In the genomic region with DNA sequence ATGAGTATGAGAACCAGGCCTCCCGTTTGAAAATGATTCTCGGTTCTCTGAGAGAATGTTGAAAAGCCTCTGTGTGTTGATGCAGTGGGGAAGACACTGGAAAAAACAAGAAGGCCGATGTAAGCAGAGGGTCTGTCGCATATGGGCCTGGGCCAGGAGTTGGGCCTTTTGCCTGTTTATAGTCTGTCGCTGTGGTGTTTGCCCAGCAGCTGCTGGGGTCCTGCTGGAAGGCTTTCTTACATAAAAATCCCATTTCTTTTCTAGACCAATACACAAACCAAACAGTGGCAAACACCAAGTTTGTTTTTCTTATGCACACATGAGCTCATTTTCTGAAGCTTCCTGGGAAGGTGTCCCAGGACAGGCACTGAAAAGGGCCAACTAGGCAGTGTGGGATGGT, we compare ENCODE assay signal across 12 mouse cellular contexts.
"Had no signal": no experiment of that assay in that cellular context is flagged by ENCODE, and none has a peak within 500 bp of the region (broad histone marks: within the 10 kb centered on the region; RNA-seq: fewer than 3 reads in every experiment).

No protein-coding gene starts in this region.

- DNase-seq: kidney, adult 18-20 months; kidney, adult 9 months; kidney, postnatal 14 days; kidney, postnatal 4 days; liver, embryonic 13.5 days; thymus, adult 18-20 months; thymus, postnatal 36 days had no signal

- H3K4me3 ChIP-seq: liver, embryonic 13.5 days; megakaryocyte, embryonic 14.5 days; midbrain, embryonic 15.5 days; neural tube, embryonic 12.5 days had no signal

- H3K27me3 ChIP-seq: liver, embryonic 13.5 days; megakaryocyte, embryonic 14.5 days; midbrain, embryonic 15.5 days; neural tube, embryonic 12.5 days had no signal

- H3K27ac ChIP-seq: liver, embryonic 13.5 days; midbrain, embryonic 15.5 days; neural tube, embryonic 12.5 days had no signal

- H3K4me2 ChIP-seq: liver, embryonic 13.5 days; midbrain, embryonic 11.5 days; midbrain, embryonic 15.5 days; neural tube, embryonic 12.5 days had no signal

- H3K9me3 ChIP-seq: liver, embryonic 13.5 days; megakaryocyte, embryonic 14.5 days; midbrain, embryonic 15.5 days; neural tube, embryonic 12.5 days had no signal

- H3K9ac ChIP-seq: liver, embryonic 13.5 days; midbrain, embryonic 15.5 days; neural tube, embryonic 12.5 days had no signal

- ATAC-seq: intestine, embryonic 16.5 days; midbrain, embryonic 15.5 days had no signal

- H3K4me1 ChIP-seq: megakaryocyte, embryonic 14.5 days; midbrain, embryonic 15.5 days had no signal

- H3K36me3 ChIP-seq: liver, embryonic 13.5 days; midbrain, embryonic 15.5 days; neural tube, embryonic 12.5 days had no signal
